Mouse (Mus musculus) spleen, postnatal 14 days (tissue): ENCODE measurements around the gene Med1.
A peak's percentile ranks its signal among the peaks of the same experiment; 100 is the strongest.
"Not testable (repeated sequence)": the region's sequence is repeated elsewhere in the genome, so short reads cannot be mapped to it uniquely, and the experiment has no call there.

Source experiments
- DNase-seq, 2 experiments: peaks; one replicate each; pipeline ENCODE4 v3.0.0; 2021 to 2022; ENCODE audit warnings: low spot score in 2 of 2

Med1 gene

GRCm38 (mm10) chr11:98192901-98193805 lies at the start of gene Med1:
Med1 (minus strand) TSS chr11:98193293.
- DNase-seq = peak; percentile 79 to 87

- no peak for DNase-seq
These were observed 45.9 kb upstream of the Med1 start for GRCm38 (mm10) chr11:98238995-98239394.

- no peak for DNase-seq
These were observed 45.3 kb upstream of the Med1 start for GRCm38 (mm10) chr11:98238416-98238815.

GRCm38 (mm10) chr11:98226349-98226748 lies 33.3 kb upstream of the Med1 start:
- no peak for DNase-seq

GRCm38 (mm10) chr11:98213311-98213710 lies 20.2 kb upstream of the Med1 start:
- no peak for DNase-seq

- not testable (repeated sequence) for DNase-seq
These were observed 16.6 kb upstream of the Med1 start for GRCm38 (mm10) chr11:98209661-98210060.

GRCm38 (mm10) chr11:98206281-98206680 lies 13.2 kb upstream of the Med1 start:
- not testable (repeated sequence) for DNase-seq

GRCm38 (mm10) chr11:98205463-98205862 lies 12.4 kb upstream of the Med1 start:
- no peak for DNase-seq

GRCm38 (mm10) chr11:98203931-98204421 lies 10.9 kb upstream of the Med1 start:
- peak; percentile 14 to 17 for DNase-seq

- peak; percentile 20 to 36 for DNase-seq
These were observed 10.3 kb upstream of the Med1 start for GRCm38 (mm10) chr11:98203351-98203911.

GRCm38 (mm10) chr11:98202641-98203350 lies 9.7 kb upstream of the Med1 start, which contains the start of gene Cdk12:
Cdk12 (plus strand) TSS chr11:98203059.
- peak; percentile 88 to 92 for DNase-seq

- DNase-seq = peak in 1 of 2 experiments; percentile 29
These were observed 8.9 kb upstream of the Med1 start for GRCm38 (mm10) chr11:98201791-98202640.

GRCm38 (mm10) chr11:98190820-98191219 lies 2.3 kb downstream of the Med1 start:
- no peak for DNase-seq

- DNase-seq = no peak
These were observed 5.3 kb downstream of the Med1 start for GRCm38 (mm10) chr11:98187640-98188395.

- DNase-seq = not testable (repeated sequence)
These were observed 10.9 kb downstream of the Med1 start for GRCm38 (mm10) chr11:98182149-98182548.

- DNase-seq = no peak
These were observed 24.7 kb downstream of the Med1 start for GRCm38 (mm10) chr11:98168400-98168799.

GRCm38 (mm10) chr11:98155094-98155493 lies 38.0 kb downstream of the Med1 start:
- DNase-seq = no peak

- DNase-seq = no peak
These were observed 42.4 kb downstream of the Med1 start for GRCm38 (mm10) chr11:98150625-98151156.

- DNase-seq = peak; percentile 74 to 86
These were observed 43.1 kb downstream of the Med1 start, which contains the start of gene Fbxl20 for GRCm38 (mm10) chr11:98149786-98150624. Fbxl20 (minus strand) TSS chr11:98150403.
